Mouse (Mus musculus) adrenal gland, adult 2 months (tissue): ENCODE results near the gene Rap1gds1. TPM values are rescaled to one million over a fixed set of nuclear protein-coding genes. Genes with fewer than 3 reads are reported as not detected.

Experiments used
- DNase-seq: peaks from one replicate; pipeline ENCODE4 v3.0.0; 2021
- long read RNA-seq: library from polyadenylated mRNA; stranded (forward); transcript quantifications from one replicate; pipeline ENCODE4 v2.0.0, GENCODE M21; 2021
- polyA plus RNA-seq: library from polyadenylated mRNA; depleted of rRNA; stranded (reverse); fragments of >200 nt; gene quantifications from 2 replicates; pipeline ENCODE4 v1.2.3, GENCODE M21; 2012; rRNA removed
- total RNA-seq, 2 experiments: library from RNA; stranded (reverse); gene quantifications; 2 replicates each; pipeline ENCODE4 v1.2.3; 2021

The Rap1gds1 gene
- total RNA-seq (10 to 100 TPM; 46.5 to 51.7 TPM), polyA plus RNA-seq (7.7 and 10.0 TPM in 2 replicates)
- long read RNA-seq, transcript Rap1gds1-201 (14 exons, 3,383 nt) = minor isoform, 10 of 45 reads
- long read RNA-seq, transcript Rap1gds1-202 (15 exons, 3,669 nt) = major isoform, 23 of 45 reads
- long read RNA-seq, partial matches to known transcripts = 3 of 45 reads
- long read RNA-seq, other reads (novel, unspliced or antisense) = 6 of 45 reads

- DNase-seq = peak; percentile 86
Measured at GRCm38 (mm10) chr3:139074484-139075211, at the start of gene Rap1gds1. Gene Rap1gds1 (minus strand): TSS chr3:139075201.

- DNase-seq = no peak
Measured at GRCm38 (mm10) chr3:139118446-139118845, 43.4 kb upstream of the Rap1gds1 start.

- no peak for DNase-seq
Measured at GRCm38 (mm10) chr3:139116733-139117337, 41.8 kb upstream of the Rap1gds1 start.

- DNase-seq = no peak
Measured at GRCm38 (mm10) chr3:139112335-139112973, 37.5 kb upstream of the Rap1gds1 start.

- DNase-seq = no peak
Measured at GRCm38 (mm10) chr3:139111877-139112276, 36.9 kb upstream of the Rap1gds1 start.

- DNase-seq = no peak
Measured at GRCm38 (mm10) chr3:139108176-139108575, 33.2 kb upstream of the Rap1gds1 start.

GRCm38 (mm10) chr3:139103914-139104313 is 28.9 kb upstream of the Rap1gds1 start:
- no peak for DNase-seq

- no peak for DNase-seq
Measured at GRCm38 (mm10) chr3:139103346-139103745, 28.3 kb upstream of the Rap1gds1 start.

- no peak for DNase-seq
Measured at GRCm38 (mm10) chr3:139101941-139102340, 26.9 kb upstream of the Rap1gds1 start.

GRCm38 (mm10) chr3:139099284-139099683 is 24.3 kb upstream of the Rap1gds1 start:
- DNase-seq = no peak

- no peak for DNase-seq
Measured at GRCm38 (mm10) chr3:139095894-139096293, 20.9 kb upstream of the Rap1gds1 start.

- DNase-seq = no peak
Measured at GRCm38 (mm10) chr3:139088526-139088925, 13.5 kb upstream of the Rap1gds1 start.

- DNase-seq = no peak
Measured at GRCm38 (mm10) chr3:139083778-139084539, 9.0 kb upstream of the Rap1gds1 start.

- no peak for DNase-seq
Measured at GRCm38 (mm10) chr3:139079831-139080230, 4.8 kb upstream of the Rap1gds1 start.

GRCm38 (mm10) chr3:139078010-139078409 is 3.0 kb upstream of the Rap1gds1 start:
- no peak for DNase-seq

- DNase-seq = no peak
Measured at GRCm38 (mm10) chr3:139076059-139076455, 1.1 kb upstream of the Rap1gds1 start.

GRCm38 (mm10) chr3:139075333-139076058 is 495 bp upstream of the Rap1gds1 start:
- peak; percentile 97 for DNase-seq

- DNase-seq = no peak
Measured at GRCm38 (mm10) chr3:139073801-139074483, 1.1 kb downstream of the Rap1gds1 start.

- no peak for DNase-seq
Measured at GRCm38 (mm10) chr3:139069539-139069938, 5.5 kb downstream of the Rap1gds1 start.

- no peak for DNase-seq
Measured at GRCm38 (mm10) chr3:139064076-139064475, 10.9 kb downstream of the Rap1gds1 start.

GRCm38 (mm10) chr3:139062088-139062487 is 12.9 kb downstream of the Rap1gds1 start:
- no peak for DNase-seq
